Comparison of ENCODE assay signal across 8 mouse cellular contexts in the genomic region with DNA sequence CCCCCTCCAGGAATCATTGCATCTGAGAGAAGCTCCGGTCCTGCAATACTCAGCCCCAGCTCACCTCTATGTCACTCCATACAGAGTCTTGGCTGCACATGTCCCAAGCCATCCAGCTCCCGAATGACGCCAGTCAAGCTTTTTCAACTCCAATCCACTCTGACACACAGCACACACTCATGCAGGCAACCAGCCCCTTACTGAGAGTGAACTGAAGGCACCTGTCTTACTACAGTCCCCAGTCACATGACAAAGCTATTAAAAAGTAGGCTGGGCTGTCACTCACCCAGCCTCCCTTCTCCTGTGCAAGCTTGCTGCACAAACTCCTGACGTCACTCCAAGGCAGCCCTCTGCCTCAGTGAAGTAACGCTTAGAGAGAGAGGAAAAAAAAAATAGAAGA. TPM values are rescaled to one million over a fixed set of nuclear protein-coding genes. Genes with fewer than 3 reads are reported as not detected.
DNase-seq lines count a peak whose midpoint lies in the region; ATAC-seq lines count a peak whose summit lies in the region.

No protein-coding gene starts in this region.

- peaks cover 6% of the 10 kb centered on the region for H3K27me3 ChIP-seq in erythroblast, embryonic 14.5 days (ENCODE audit: control insufficient read depth)
- 0 out of 2 replicates have a peak, but pooled peaks cover 3% of the 10 kb centered on the region for H3K27me3 ChIP-seq in forebrain, embryonic 13.5 days
- H3K27me3 ChIP-seq in splenic B cell, adult 2 months (ENCODE audit: control insufficient read depth, insufficient read depth, low read length, poor library complexity, severe bottlenecking) = no peaks in the 10 kb centered on the region

- ATAC-seq in erythroblast, adult 5-6 weeks (replicated peaks; ENCODE audit: low FRiP score, poor library complexity, severe bottlenecking) = no peak
- ATAC-seq in forebrain, embryonic 13.5 days = peak; percentile 93

- H3K4me2 ChIP-seq in forebrain, embryonic 13.5 days = peak overlapping the region; percentile 66

- no peaks in the 10 kb centered on the region for H3K36me3 ChIP-seq in erythroblast, embryonic 14.5 days (ENCODE audit: control insufficient read depth)
- no peaks in the 10 kb centered on the region for H3K36me3 ChIP-seq in forebrain, embryonic 13.5 days (ENCODE audit: poor library complexity, severe bottlenecking)
- no peaks in the 10 kb centered on the region for H3K36me3 ChIP-seq in splenic B cell, adult 2 months (ENCODE audit: control insufficient read depth, insufficient read depth, low read length, poor library complexity, severe bottlenecking)

- no peaks in the 10 kb centered on the region for H3K4me1 ChIP-seq in erythroblast, embryonic 14.5 days (ENCODE audit: control insufficient read depth)
- peaks cover 14% of the 10 kb centered on the region for H3K4me1 ChIP-seq in forebrain, embryonic 13.5 days

- peak overlapping the region; percentile 53 for H3K9ac ChIP-seq in forebrain, embryonic 13.5 days

- H3K9me3 ChIP-seq in erythroblast, embryonic 14.5 days (ENCODE audit: control insufficient read depth, low read length) = no peaks in the 10 kb centered on the region
- H3K9me3 ChIP-seq in forebrain, embryonic 13.5 days (replicated peaks) = no peaks in the 10 kb centered on the region

- no peak overlapping the region for H3K27ac ChIP-seq in forebrain, embryonic 13.5 days

- peak overlapping the region; percentile 7 for H3K4me3 ChIP-seq in erythroblast, embryonic 14.5 days (replicated peaks)
- H3K4me3 ChIP-seq in forebrain, embryonic 13.5 days = peak overlapping the region; percentile 52

- intact Hi-C loops in heart, postnatal 14 days (cut with DNase I) = loop anchor here (5.0 kb wide), 1 partner anchor 39 kb away; no protein-coding TSS in a partner anchor

- 2% methylated on average over 5 of the region's 5 CpGs for WGBS in forebrain, embryonic 13.5 days

- peak; percentile 4 for DNase-seq in adrenal gland, postnatal 25 days
- peak; percentile 37 to 53 for DNase-seq in heart, postnatal 14 days
- DNase-seq in kidney, postnatal 36 days = peak; percentile 79 to 88
- DNase-seq in lung, postnatal 25 days (ENCODE audit: low spot score) = peak; percentile 63
- peak; percentile 64 for DNase-seq in splenic B cell, adult 2 months (ENCODE audit: low read depth, low spot score)

RNA-seq across cellular contexts. Expression of gene Ppargc1a, which starts 13.9 kb away (rescaled TPM):
- 0.02 TPM in 1 of 2 replicates, not detected in the other for polyA plus RNA-seq in erythroblast, embryonic 14.5 days (2012)
- total RNA-seq in erythroblast, adult 5-6 weeks (2015; ENCODE audit: low replicate concordance) = not detected in 2 replicates
- not detected in 2 replicates for total RNA-seq in erythroblast, adult 5-6 weeks (2017; ENCODE audit: low replicate concordance)
- total RNA-seq in adrenal gland, postnatal 25 days (2021) = 4.8 and 9.2 TPM in 2 replicates
- polyA plus RNA-seq in forebrain, embryonic 13.5 days (2015; fragmentation: Nextera tagmentation; extraction: Ambion mirVana) = 4.6 and 4.9 TPM in 2 replicates
- total RNA-seq in heart, postnatal 14 days (2021) = 100 to 1,000 TPM; 120 to 159 TPM

Comparison
In these comparisons a context has a peak if more than half of its experiments do, and no peak if none do; other contexts are left out.
1. DNase-seq: peak in every context shown above with its lines; median percentile 84 in kidney, postnatal 36 days; 64 in splenic B cell, adult 2 months; 63 in lung, postnatal 25 days; 45 in heart, postnatal 14 days; 4 in adrenal gland, postnatal 25 days.
2. RNA of gene Ppargc1a, which starts 13.9 kb away (total RNA-seq): 120 to 159 TPM in heart, postnatal 14 days; 4.8 to 9.2 TPM in adrenal gland, postnatal 25 days and not detected in erythroblast, adult 5-6 weeks; every median in the first group is over 10 times any median in the second.